Mouse (Mus musculus) layer of hippocampus, postnatal 36 days (tissue): ENCODE measurements at regions not wholly inside any gene's neighbourhood (a gene's known extent, or its start where the extent isn't known, plus 50 kb on each side); places are given as distances from the start of the nearest gene placed in this dataset.
"Not testable (repeated sequence)": the region's sequence is repeated elsewhere in the genome, so short reads cannot be mapped to it uniquely, and the experiment has no call there.

ENCODE experiments used
- DNase-seq, 2 experiments: peaks; one replicate each; pipeline ENCODE4 v3.0.0; 2022

DNA sequence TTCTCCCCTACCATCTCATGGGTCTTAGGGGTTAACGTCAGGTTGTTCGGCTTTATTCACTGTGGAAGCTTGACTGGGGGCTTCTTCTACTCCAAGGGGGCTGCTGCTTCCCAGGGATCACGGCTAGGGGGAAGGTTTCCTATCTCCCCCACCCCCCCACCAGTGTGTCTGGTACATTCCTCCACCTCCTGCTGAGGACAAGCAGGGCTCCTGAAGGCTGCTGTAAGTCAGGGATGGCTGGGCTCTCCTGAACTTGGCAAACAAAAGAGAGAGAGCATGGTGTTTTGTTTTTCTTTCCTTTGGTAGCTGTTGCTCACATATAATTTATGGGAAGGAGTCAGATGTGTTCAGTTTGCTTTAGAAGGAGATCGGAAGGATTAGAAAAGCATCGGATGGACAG is 54.7 kb upstream of the Commd3 start:
- no peak for DNase-seq

DNA sequence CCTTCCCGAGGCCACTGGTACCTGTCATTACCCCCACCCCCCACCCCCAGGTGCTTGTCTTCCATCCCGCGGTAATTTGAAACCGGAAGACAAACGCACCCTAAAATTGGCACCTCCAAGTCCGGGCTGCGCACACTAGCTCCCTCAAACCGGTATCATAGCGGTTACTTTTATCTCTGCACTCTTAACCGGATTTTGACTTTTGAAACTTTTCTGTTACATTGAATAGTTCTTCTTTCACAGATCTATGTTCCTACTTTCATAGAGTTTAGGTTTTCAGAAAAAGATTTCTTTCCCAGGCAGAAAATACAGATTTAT is 62.4 kb upstream of the Commd3 start:
- no peak for DNase-seq

DNA sequence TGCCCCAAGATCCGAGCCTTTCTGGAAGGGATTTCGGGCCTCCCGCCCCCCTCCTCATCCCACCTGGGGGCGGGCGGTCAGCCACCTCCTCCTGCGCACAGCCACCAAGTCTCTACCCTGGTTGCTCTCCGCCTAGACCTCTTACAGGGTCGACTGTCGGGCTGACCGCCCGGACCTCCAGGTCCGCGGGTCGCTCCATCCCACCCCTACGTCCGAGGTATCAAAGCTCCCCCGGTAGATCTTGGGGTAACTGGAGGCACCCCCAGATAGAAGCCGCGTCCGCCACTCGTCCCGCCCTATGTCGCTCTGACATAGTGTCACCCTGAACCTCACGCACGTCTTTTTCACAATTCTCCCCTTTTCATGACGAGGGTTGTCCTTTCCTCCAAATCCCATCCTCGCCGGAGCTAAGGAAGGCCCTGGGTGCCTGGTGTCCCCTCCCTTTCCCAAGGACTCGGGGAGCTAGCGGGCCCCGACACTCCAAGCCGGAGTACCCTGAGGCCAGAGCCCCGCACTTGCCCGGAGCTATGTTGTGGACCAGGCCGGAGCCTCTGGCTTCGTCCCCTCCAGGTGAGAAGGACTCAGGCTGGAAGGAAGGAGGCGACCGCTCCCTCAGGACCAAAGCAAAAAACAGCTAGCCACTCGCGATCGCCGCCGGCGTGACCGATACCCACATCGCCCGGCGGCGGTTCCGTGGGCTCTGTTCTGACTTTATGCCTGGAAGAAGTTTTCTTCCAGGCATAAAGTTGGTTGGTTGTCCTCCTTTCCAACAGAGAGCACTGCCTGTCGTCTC is 62.9 kb upstream of the Commd3 start:
- peak in 1 of 2 experiments; percentile 9 for DNase-seq

DNA sequence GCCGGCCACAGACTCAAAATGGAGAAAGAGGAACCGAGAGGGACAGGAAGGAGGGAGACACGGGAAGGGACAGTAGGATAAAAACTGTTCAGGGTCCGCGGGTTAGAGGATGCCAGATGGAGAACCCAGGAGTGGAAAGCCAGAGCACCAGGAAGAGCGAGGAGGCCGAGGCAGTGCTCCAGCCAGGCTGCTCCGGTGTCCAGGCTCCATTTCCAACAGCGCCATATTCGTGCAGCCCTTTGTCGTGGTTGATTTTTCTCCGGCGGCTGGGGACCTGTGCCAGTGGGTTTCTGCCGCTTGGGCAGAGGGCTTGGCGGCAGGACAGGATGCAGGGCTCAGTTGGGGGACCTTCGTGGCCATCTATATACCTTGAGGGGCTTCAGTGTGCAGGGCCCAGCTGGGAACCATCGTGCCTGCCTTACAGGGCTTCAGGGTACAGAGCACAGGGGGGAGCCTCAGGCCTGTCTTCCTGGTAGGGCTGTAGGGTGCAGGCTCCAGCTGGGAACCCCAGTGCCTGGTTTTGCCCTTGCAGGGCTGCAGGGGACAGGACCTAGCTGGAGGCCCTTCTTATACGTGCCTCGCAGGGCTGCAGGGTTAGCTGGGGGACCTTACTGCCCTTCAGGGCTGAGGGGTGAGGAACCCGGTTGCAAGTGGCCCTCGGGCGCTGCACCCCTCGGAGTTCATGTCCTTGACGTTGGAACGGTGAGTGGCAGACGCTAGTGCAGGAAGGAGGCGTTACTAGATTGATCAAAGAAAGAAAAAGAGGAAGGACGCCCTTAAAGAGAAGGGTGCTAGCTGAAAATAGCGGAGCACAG is 63.7 kb upstream of the Commd3 start:
- peak; percentile 41 to 55 for DNase-seq

DNA sequence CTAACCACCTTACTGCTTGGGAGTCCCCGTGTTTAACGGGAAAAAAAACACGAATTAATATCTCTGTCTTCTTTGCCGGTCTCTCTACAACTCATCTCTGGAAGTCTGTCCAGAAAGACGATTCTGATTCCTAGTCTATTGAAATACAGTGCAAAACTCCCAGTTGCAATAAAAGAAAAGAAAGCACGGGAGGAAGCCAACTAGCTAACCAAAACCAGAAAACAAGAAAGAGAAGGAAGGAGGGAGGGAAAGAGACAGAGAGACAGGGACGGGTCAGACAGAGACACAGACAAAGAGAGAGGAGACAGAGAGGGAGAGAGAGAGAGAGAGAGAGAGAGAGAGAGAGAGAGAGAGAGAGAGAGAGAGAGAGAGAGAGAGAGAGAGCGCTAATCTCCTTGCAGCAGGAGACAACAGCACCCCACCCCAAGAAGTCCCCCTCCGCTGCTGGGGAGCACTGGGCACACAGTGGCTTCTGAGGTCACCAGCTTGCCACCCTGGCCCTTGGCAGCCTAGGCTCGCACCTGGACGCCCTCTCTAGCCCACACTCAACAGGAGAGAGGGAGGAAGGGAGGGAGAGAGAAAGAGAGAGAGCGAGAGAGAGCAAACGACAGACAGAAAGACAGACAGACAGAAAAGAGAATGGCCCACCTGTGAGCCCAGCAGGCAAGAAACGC is 64.5 kb upstream of the Commd3 start:
- DNase-seq = peak in 1 of 2 experiments; percentile 7

DNA sequence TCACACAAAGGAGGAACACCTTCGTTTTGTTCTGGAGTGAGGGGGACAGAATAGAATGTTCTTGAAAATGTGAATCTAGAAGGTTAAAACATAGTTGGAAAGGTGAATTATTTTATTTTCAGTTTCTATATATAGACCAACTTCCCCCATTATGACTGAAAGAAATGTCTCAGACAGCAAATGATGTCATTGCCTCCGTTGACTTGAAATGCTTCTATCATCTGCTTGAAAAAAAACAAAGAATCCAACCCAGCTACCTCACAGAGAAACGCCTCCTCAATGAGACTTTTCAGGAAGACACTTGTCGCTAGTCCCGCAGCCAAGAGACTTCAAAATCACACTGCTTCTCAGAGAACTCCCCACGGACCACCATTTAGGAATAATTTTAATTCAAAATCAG is 65.1 kb upstream of the Commd3 start:
- no peak for DNase-seq

DNA sequence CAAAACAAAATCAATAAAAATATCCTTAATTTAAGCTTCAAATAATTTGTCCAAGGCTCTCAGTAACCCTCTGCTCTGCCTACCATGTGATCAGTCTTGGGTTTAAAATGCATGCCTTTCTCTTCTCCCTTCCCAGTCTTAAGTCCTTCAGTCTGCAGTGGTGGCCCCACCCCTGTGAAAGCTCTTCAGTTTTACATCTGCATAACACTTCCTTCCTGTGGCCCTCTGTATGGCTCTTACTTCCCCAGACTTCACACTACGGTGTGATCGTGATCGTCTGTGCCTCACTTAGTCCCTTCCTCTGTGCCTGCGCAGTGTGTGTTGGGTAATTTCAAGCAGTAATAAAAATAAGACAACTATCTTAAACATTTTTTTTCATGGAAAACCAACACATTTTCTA is 80.0 kb upstream of the Commd3 start:
- no peak for DNase-seq

DNA sequence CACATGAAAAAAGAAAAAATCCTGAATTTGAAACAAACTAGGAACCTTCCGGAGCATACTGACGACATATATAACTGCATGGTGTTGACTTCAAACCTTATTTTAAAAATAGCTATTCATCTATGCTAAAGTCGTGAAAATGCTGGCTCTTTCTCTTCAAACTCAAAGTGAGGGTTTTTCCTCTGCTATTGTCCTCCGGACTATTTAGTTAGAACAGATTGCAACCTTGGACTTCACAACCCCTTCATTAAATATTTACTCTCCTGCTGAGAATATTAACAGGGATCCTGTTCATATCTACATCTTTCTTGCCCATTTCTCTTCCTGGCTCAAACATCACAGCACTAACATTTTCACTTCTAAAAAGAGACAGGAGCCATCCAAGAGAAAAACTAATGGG is 84.0 kb upstream of the Commd3 start:
- no peak for DNase-seq

DNA sequence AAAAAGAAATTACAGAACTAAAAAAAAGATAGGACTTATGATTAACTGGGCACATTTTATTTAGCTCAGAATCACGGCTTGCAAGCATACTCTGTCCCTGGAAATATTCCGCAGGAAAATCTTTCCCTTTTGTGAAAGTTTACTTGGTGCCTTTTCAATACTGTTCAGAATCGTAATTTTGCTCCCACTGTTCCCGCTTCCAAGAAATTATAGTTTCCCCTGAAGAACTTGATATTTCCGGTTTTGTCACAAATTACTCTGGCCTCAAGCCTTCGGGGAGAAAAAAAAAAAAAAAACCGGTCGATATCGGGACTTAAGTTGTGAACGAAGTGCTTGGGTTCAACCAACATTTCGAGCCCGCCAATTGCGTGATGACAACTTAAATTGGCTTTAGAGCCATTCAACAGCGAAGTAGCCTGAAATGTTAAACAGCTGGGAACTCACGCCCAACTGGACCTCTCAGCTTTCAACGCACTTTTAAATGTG is 84.4 kb upstream of the Commd3 start:
- no peak for DNase-seq

DNA sequence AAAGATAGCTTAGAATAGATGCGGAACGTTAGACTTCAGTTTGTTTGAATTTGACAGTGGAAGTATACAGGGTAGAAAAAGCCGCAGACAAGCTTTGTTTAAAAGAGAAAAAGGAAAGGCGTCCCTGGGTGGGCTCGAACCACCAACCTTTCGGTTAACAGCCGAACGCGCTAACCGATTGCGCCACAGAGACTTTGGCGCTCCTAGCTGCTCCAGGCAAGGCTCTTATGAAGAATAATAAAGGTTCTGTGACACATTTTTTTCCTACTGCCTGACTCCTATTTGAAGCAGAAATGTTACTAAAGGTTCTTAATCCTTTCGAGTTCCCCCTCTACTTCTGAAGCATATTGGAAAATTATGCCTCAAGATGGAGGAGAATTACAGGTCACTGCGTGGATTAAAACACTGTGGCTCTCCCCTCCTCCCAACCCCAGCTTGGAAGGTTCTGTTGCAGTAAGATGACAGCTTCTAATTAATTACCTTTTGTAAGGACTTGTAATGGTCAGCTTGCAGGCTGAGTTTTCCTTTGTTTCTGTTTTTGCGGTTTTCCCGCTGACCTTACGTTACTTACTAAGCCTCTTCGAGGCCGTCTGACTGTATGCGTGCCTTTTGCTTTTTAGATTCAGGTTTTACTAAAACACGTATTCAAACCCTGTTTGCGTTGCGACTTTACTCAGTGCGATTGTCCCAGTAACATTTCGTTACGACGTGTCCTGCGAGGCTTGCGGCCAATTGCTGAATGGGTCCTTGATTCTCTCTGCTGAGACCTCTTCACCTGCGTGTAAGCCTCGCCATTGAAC is 85.1 kb upstream of the Commd3 start:
- DNase-seq = peak; percentile 88 to 93

DNA sequence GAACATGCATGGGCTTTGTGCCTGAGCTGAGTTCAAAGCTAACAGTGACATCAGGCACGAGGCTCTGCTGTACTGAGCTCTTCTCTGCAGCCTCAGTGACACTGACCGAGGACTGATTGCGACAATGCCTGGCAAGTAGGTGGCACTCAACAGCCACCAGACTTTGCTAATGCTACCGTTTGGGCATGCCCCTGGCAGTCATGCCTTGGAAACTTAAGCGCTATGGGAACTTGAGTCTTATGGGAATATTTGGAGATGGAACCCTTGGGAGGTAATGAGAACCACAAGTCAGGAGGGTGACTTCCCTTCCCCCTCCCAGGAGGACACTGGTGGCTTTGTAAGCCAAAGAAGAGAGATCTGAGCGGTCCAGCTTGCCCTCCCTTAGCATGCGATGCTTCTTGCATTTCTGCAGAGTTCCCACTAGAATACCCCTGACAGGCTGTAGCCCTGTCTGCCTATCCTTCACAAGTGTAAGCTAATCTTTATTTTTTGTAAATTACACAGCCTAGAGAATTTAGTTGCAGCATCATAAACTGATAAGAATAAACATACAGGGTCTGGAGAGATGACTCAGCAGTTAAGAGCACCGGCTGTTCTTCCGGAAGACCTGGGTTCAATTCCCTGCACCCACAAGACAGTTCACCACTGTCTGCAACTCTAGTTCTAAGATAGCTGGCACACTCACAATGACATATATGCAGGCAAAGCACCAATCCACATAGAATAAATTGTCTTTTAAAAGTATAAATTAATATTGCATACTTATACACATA is 86.4 kb upstream of the Commd3 start:
- peak in 1 of 2 experiments; percentile 7 for DNase-seq

DNA sequence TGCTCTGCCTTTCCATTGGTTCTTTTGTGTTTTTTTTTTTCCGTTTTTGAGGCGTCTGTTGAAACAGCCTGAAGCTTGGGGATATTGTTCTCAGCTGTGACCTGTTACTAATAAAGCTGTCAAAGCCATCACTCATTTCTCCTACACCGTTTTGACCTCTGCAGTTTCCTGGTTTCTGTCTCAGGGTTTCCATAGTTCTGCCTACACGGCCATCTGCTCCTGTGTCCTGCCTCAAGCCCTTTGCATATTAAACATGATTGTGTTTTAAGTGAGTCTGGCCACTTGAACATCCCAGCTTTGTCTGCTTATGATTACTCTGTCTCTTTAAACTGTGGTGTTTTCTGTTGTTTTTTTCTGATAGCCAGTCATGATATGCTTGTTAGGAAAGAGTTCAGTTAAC is 114.1 kb upstream of the Commd3 start:
- DNase-seq = no peak

DNA sequence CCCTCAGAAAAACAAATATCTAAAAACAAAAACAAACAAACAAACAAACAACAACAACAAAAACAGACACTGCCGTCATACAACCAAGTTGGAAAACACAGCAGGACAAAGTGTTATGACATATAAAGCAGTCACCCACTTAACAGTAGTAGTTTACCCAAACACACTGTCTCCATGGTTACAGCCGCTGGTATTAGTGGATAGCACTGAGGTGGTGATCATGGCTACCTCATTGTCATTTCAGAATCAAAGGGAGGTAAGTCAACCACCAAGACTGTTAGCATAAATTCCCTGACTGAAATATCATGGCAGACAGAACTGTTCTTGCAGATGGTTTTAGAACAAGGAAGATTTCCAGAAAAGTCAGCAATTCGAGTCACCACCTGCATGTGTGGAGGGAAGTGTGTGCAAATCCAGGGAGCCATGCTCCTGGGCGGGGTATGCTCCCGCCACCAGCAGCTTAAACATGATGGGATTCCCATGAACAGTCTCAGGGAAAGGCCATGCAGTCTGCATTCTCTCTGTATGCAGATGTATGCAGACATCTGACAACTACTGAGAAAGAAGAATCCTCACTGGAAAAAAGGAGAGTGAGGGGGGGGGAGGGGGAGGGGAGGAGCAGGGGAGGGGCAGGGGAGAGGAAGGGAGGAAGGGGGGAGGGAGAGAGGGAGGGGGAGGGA is 124.1 kb upstream of the Commd3 start:
- DNase-seq = no peak

DNA sequence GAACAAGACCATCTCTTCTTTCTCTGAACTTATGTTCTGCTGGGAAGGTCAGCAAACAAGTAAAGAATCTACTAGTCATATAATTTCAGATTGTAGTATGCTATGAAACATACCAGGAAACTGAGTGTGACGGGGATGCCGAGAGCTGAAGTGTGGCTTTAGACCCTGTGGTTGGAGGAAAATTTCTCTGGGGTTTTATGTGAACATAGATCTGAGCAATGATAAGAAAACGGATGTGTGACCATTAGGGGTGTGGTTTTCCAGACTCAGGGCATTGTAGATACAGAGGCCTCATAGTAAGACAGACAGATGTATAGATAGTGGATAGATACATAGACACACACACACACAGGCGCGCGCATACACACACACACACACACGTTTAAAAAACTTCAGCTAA is 131.8 kb upstream of the Dnajc1 start:
- DNase-seq = no peak

DNA sequence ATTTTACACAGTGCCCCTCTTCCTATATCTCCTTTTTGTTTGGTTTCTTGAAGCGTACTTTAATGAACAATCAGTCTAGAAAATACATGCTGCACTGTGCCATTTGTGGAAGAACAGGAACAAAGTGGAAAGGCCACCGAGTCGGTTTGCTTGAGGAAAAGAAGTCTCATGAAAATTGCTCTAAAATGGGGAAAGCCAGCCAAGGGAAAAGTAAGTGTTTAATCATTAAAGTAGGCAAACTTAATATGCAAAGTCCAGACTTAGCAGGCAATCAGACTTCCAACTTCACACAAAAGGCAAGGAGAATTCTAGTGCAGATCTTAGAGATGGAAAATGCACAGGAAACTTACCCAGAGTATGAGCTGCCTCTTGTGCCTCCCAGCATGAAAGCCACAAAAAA is 131.3 kb upstream of the Dnajc1 start:
- DNase-seq = no peak

DNA sequence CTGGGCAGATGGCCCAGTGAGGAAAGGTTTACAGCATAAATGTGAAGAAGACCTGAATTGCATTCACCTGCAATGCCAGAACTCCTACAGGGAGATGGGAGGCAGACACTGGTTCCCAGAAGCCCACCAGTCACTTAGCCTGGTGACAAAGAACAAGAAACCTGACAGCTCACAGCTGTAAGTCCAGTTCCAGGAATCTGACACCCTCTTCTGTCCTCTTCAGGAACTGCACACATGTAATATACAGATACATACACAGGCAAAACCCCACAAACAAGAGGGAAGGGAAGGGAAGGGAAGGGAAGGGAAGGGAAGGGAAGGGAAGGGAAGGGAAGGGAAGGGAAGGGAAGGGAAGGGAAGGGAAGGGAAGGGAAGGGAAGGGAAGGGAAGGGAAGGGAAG is 120.8 kb upstream of the Dnajc1 start:
- DNase-seq = no peak

DNA sequence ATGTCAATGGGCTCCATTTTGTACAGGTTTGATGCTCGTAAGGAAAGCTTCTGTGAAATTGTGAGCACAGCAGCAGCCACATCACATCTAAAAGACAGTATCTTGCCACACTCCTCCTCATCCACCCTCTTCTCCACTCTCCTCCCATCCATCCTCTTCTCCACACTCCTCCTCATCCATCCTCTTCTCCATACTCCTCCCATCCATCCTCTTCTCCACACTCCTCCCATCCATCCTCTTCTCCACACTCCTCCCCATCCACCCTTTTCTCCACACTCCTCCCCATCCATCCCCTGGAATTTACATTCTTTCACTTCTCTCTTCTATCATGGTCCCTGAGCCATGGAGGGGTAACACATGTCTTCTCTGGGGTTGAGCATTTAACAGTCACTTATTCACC is 116.7 kb upstream of the Dnajc1 start:
- no peak for DNase-seq

DNA sequence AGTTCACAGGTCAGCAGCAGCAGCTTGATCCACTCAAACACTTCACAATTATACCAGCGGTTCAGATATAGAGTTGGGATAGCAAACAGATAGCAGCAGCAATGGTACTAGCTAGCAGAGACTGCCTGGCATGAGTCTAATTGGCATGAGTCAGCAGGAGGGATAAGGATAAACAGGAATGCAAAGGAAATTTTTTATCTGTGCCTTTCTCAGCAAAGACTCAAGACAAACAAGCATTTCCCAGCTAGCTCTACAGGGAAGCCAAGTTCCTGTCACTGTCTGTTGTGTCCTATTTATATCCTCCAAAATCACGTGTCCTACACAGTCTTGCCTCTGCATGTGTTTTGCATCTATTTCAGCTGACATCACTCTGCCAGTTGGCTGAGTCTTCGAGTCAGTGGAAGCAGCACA is 80.7 kb upstream of the Dnajc1 start:
- peak; percentile 4 to 6 for DNase-seq

DNA sequence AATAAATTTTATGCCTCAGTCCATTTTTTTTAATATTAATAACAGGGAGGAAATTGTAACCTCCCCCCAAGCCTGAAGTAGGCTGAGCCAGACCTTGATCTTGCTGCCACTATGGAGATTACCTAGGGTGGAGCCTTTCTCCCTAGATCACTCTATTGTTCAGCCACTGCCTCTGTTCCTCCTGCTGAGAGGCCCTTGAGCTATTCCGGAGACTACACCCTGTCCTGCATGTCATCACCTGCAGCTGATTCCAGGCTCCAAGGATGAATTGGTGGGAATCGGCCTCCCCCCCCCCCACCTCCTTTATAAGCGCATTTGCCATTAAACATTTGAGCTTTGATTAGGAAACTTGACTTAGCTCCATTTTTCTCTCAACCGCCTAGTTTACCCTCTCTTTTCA is 68.3 kb upstream of the Dnajc1 start:
- DNase-seq = no peak

DNA sequence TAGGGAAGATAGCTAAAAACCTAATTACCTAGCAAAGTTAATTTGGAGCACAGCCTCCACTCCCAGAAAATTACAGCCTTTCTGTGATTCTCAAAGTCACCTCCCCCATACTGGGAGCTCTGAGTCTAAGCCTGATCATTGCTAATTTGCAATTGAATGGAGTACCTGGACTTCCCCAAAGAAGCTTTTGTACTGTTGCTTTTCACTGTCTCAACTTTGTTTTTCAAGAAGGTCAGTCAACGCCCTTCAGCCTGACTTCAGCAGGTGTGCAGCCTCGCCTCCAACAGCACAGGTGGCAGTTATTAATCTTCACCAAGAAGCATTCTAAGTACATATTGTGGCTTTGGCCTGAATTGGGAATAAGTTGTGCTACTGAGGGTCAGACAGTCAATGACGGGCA is 67.7 kb upstream of the Dnajc1 start:
- not testable (repeated sequence) for DNase-seq

DNA sequence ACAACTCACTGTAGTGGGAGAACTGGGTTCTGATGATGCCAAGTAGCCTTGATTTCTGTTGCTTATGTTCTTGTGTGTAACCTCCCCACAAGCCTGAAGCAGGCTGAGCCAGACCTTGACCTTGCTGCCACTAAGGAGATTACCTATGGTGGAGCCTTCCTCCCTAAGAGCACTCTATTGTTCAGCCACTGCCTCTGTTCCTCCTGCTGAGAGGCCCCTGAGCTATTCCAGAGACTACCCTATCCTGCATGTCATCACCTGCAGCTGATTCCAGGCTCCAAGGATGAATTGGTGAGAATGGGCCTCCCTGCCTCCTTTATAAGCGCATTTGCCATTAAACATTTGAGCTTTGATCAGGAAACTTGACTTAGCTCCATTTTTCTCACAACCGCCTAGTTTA is 60.8 kb upstream of the Dnajc1 start:
- DNase-seq = not testable (repeated sequence)
